Mouse (Mus musculus) right cerebral cortex, postnatal 36 days (tissue): ENCODE data around the gene Bcl2l1.

Experiments
- DNase-seq, 2 experiments: peaks; one replicate each; pipeline ENCODE4 v3.0.0; 2022; ENCODE audit warnings: low spot score in 2 of 2, mixed read lengths in 1 of 2

The Bcl2l1 gene

DNA sequence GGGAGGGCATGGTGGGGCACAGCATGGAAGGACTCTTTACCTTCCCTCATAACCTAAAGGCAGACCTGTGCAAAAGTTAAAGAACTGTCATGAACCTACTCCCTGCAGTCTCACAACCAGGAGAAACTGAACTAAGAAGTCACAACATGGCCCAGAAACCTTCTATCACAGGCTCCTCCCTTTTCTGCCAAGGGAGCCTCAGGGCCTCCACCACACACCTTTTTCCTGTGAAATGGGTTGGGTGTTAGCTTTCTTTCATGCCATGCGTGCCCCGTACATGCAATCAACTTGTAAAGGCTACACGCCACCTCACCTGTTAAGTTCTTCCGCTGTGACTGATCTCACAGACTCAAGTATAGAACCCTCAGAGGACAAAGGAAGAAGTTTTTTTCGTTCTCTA is 28.4 kb downstream of the Bcl2l1 start:
- no peak for DNase-seq

DNA sequence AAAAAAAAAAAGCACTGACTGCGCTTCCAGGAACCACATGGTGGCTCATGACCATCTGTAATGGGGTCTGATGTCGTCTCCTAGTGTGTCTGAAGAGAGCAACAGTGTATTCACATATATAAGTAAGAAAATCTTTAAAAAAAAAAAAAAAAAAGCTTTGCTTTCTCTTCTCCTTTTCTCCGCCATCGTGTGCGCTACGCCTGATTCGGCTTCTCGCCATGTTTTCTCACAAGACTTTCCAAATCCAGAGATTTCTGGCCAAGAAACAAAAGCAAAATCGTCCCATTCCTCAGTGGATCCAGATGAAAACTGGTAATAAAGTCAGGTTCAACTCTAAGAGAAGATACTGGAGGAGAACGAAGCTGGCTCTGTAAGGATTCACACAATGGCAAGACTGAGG is 29.2 kb downstream of the Bcl2l1 start:
- no peak for DNase-seq

DNA sequence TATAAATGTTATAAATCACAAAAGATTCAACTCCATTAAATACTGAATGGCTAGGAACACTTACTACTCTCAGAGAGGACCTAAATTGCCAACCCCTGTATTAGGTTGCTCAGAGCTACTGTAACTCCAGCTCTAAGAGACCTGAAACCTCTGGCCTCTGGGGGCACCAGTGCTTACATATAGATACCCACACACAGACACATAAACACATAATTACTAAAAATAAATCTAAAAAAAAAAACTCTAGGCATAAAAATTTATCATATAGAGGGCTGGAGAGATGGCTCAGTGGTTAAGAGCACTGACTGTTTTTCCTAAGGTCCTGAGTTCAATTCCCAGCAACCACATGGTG is 30.8 kb downstream of the Bcl2l1 start:
- DNase-seq, result no peak

DNA sequence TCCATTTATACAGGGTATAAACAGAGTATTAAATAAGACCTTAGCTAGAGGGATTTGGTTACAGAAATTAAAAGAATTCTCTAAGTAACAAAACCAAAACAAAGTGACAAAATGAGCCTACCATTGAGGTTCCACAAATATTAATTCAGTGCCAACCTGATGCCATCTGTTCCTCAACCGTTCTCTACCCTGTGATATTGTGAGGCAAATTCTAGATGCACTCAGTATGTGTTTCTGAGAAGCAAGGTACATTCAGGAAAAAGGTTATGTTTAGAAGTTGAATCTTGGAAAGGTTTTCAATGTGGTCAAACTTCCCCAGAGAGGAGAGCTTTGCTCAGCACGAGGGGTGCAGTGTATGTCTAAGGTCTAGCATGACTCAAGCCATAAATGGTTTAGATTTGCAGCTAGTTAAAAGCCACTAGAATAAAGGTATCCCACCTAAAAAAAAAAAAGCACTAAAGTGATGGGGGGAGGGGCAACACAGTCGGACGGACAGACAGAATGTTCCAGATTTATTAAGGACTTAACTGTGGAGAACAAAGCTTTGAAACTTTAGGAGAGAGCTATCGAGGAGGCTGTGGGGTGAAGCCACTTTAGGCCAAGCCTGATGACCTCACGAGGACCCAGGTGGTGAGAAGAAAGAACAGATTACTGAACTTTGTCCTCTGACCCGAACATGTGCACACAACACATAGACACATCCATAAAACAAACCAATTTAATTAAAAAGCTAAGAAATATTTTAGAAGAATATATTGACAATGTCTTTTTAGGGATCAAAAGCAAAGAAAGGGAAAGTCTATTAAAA is 31.4 kb downstream of the Bcl2l1 start:
- no peak for DNase-seq

DNA sequence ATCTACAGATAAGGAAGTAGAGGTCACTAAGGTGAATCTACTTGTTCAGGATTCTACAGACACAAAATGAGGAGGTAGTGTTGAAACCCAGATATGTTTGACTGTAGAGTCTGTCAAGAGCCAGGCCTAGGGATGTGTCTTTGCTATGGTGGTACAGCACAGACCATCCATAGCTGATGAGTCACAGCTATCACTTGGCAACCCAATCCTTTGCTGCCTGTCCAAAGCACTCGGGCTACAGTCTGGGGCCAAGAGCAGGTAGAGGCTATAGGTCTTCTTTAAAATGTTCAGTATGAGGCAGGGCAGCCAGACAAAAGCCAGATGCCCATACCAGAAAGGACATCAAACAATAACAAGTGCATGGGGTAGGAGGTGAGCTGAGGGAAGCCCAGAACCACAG is 33.9 kb downstream of the Bcl2l1 start:
- no peak for DNase-seq

- DNase-seq, result no peak
Measured at GRCm38 (mm10) chr2:152794281-152794827, 37.2 kb downstream of the Bcl2l1 start.

GRCm38 (mm10) chr2:152793381-152793780 is 38.1 kb downstream of the Bcl2l1 start:
- DNase-seq, result no peak

GRCm38 (mm10) chr2:152792461-152792860 is 39.1 kb downstream of the Bcl2l1 start:
- no peak for DNase-seq

- DNase-seq, result no peak
Measured at GRCm38 (mm10) chr2:152789591-152789999, 41.9 kb downstream of the Bcl2l1 start.

GRCm38 (mm10) chr2:152788892-152789421 is 42.6 kb downstream of the Bcl2l1 start:
- DNase-seq, result peak; percentile 34 to 51

DNA sequence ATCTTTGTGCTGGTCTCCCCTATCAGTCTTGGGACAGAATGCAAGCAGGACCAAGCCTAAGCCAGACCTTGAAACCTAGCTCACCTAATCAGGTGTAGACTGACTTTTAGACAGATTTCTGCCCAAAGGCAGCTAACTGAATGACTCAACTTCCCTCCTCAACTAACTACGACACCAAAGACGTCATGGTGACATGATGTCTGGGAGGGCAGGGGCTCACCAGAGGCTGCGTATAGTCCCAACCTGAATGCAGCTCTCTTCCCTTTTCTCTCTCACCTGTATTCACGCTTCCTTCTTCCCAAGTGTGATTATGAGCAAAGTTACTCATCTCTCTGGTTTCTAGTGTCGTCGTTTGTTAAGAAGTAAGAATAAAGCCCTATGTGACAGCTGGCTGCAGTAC is 44.0 kb downstream of the Bcl2l1 start:
- no peak for DNase-seq

GRCm38 (mm10) chr2:152787136-152787535 is 44.4 kb downstream of the Bcl2l1 start:
- no peak for DNase-seq

GRCm38 (mm10) chr2:152785446-152786350 is 45.8 kb downstream of the Bcl2l1 start:
- peak; percentile 83 to 91 for DNase-seq

- DNase-seq, result no peak
Measured at GRCm38 (mm10) chr2:152784640-152785039, 46.9 kb downstream of the Bcl2l1 start.

- no peak for DNase-seq
Measured at GRCm38 (mm10) chr2:152783241-152783640, 48.3 kb downstream of the Bcl2l1 start.

DNA sequence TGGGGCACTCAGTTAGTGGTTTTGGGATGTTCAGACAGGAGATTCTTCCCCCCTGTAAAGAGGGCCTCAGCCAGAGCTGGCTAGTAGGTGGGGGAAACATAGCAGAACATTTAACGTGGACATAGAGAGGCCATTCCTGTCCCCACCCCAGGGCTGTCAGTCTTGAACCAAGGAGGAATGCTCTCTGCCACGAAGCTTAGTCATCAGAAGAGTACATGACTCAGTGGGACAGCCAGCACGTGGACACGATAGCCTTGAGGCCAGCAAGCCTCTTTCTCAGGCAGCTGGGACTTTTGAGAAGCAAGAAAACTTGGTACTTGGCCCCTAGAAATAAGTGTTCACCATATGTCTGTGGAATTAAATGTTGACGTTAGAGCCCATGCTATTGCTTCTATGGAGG is 48.9 kb downstream of the Bcl2l1 start:
- DNase-seq, result no peak

- no peak for DNase-seq
Measured at GRCm38 (mm10) chr2:152781031-152781711, 50.4 kb downstream of the Bcl2l1 start.

DNA sequence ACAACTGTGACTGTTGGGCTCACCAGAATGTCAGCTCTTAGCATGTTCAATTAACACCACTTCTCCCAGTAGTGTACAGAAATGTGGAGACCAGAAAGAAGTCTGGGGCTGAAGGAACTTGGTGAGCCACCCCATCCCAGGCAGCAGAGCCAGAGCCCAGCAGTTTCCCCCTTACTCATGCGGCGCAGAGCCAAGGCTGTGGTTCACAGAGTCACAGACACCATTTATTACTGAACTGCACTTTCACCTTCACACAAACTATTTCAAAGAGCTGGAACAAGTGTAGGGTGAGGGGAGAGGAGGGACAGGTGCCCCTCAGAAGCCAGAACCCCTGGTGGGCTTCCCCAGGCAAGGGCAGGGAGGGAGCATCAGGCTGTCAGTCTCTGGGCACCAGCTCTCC is 51.1 kb downstream of the Bcl2l1 start:
- DNase-seq, result no peak

DNA sequence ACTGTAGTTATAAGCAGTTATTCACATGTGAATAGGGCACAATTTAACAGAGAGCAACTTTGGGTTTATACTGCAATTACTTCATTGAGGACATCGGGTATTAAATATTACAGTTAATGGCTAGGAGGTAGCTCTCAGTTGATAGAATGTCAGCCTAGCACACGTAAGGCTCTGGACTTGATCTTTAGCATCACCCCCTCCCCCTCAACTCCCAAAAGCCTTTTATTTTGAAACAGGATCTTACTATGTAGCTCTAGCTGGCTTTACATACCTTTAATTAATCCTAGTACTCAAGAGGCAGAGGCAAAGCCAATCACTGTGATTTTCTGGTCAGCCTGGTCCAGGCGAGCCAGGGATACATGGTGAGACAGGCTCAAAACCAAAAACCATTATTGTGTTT is 54.4 kb downstream of the Bcl2l1 start:
- DNase-seq, result no peak

- DNase-seq, result peak; percentile 80 to 85
Measured at GRCm38 (mm10) chr2:152776435-152776834, 55.1 kb downstream of the Bcl2l1 start.

GRCm38 (mm10) chr2:152776019-152776418 is 55.5 kb downstream of the Bcl2l1 start:
- DNase-seq, result no peak

DNA sequence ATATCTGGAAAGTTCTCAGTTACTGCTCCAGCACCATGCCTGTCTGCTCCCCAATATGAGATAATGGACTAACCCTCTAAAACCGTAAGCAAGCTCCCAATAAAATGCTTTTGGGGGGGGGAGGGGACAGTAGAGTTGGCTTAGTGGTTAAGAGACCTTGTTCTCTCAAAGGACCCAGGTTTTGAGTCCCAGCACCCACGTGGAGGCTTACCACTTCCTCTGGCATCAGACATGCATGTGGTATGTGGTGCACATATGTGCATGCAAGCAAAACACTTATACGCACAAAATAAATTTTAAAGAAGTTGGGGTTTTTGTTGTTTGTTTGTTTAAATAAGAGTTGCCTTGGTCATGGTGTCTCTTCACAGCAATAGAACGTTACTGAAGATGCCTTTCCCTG is 56.2 kb downstream of the Bcl2l1 start:
- no peak for DNase-seq
